ENCODE assay signal across 8 mouse cellular contexts in genomic region chr15:99778148-99778547, GRCm38 (mm10). TPM values are rescaled to one million over a fixed set of nuclear protein-coding genes. Genes with fewer than 3 reads are reported as not detected.
DNase-seq lines count a peak whose midpoint lies in the region; ATAC-seq lines count a peak whose summit lies in the region.

No protein-coding gene starts in this region.

- ATAC-seq in cerebellum, adult (ENCODE audit: insufficient number of reproducible peaks, low FRiP score, low TSS enrichment): no peak

- DNase-seq in cerebellum, adult 11 months: peak; percentile 19
- DNase-seq in layer of hippocampus, adult 9-10 months (ENCODE audit: low spot score): peak; percentile 20
- no peak for DNase-seq in layer of hippocampus, adult 8-10 months (ENCODE audit: low spot score in 2 of 2)
- peak; percentile 23 for DNase-seq in T-cell, adult 2 months (ENCODE audit: low spot score)
- DNase-seq in induced T-regulatory cell, adult 2 months (ENCODE audit: low read depth): peak; percentile 80
- peak; percentile 25 for DNase-seq in thymus, postnatal 4 days
- DNase-seq in right cerebral cortex, postnatal 14 days: no peak

RNA-seq across cellular contexts. Expression of gene Cers5, which starts 5.5 kb away (rescaled TPM):
- 10 to 100 TPM; 24.9 to 34.7 (median 31.4) TPM for total RNA-seq in layer of hippocampus, adult 8-10 months (2022)

RNA-seq across cellular contexts. Expression of gene Cox14, which starts 52.7 kb away (rescaled TPM):
- total RNA-seq in layer of hippocampus, adult 8-10 months (2022): 100 to 1,000 TPM; 103 to 125 (median 111) TPM

Comparison
In these comparisons a context has a peak if more than half of its experiments do, and no peak if none do; other contexts are left out.
1. DNase-seq: peak in cerebellum, adult 11 months (single experiment), layer of hippocampus, adult 9-10 months (single experiment), T-cell, adult 2 months (single experiment), induced T-regulatory cell, adult 2 months (single experiment) and thymus, postnatal 4 days (single experiment); none in layer of hippocampus, adult 8-10 months (0 of 2) and right cerebral cortex, postnatal 14 days (single experiment).